Mouse (Mus musculus): ENCODE measurements at regions not wholly inside any gene's neighbourhood (a gene's known extent, or its start where the extent isn't known, plus 50 kb on each side); places are given as distances from the start of the nearest gene placed in this dataset.

DNA sequence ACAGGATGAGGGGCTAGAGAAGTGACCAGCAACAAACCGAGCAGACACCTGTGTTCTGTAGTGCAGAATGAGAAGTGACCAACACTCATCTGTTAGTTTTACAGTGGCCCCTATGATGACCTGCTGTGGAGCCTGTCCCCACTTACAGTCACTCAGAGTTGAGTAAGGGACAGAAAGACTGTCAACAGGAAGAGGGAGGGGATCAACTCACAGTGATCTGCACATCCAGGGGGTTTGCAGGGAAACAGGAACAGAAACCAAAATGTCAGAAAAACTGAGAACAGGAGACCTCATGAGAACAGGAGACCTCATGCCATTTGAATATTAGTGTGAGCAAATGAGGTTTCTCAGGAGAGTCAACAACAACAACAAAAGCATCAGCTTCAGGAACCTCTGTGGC lies 53.8 kb upstream of the Tab2 start:
- TF ChIP-seq CTCF (IDR thresholded peaks at IDR 0.05) (no peak), EP300 (IDR thresholded peaks at IDR 0.05) (no peak)

Measured in lung, postnatal 0 days (tissue).